9 mouse cellular contexts compared by ENCODE assay signal in the genomic region with DNA sequence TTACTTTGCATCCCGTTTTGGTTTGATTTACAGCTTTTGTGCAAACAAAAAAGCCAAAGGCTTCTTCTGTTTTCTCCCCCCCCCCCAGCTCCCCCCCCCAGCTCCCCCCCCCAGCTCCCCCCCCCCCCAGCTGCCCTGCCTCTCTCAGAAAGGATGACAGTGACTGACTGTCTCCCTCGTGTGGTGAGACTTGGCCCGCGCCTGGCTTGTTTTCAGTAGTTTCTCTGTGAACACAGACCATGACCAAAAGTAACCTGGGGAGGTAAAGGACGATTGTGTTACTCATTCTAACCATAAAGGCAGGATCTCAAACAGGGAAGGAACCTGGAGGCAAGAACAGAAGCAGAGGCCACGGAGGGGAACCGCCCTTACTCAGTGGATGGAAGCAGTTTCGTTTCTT. TPM values are rescaled to one million over a fixed set of nuclear protein-coding genes. Genes with fewer than 3 reads are reported as not detected.
A peak's percentile ranks its signal among the peaks of the same experiment; 100 is the strongest.
DNase-seq lines count a peak whose midpoint lies in the region; ATAC-seq and TF ChIP-seq lines count a peak whose summit lies in the region.
"Had no signal": no experiment of that assay in that cellular context is flagged by ENCODE, and none has a peak within 500 bp of the region (broad histone marks: within the 10 kb centered on the region; RNA-seq: fewer than 3 reads in every experiment).

No protein-coding gene starts in this region.

- ATAC-seq in intestine, postnatal 0 days: no peak
- no peak for ATAC-seq in intestine, embryonic 16.5 days
- no peak for ATAC-seq in hindbrain, embryonic 14.5 days (ENCODE audit: low FRiP score)

- 42% methylated on average over 8 of the region's 8 CpGs for WGBS in intestine, postnatal 0 days
- WGBS in intestine, embryonic 16.5 days: 48% methylated on average over 8 of the region's 8 CpGs
- 56% methylated on average over 8 of the region's 8 CpGs for WGBS in hindbrain, embryonic 14.5 days

- H3K4me1 ChIP-seq in intestine, postnatal 0 days (replicated peaks; ENCODE audit: control insufficient read depth, insufficient read depth, low read length): no peaks in the 10 kb centered on the region
- no peaks in the 10 kb centered on the region for H3K4me1 ChIP-seq in intestine, embryonic 16.5 days (ENCODE audit: control insufficient read depth, insufficient read depth, low read length)
- no peaks in the 10 kb centered on the region for H3K4me1 ChIP-seq in hindbrain, embryonic 14.5 days (replicated peaks; ENCODE audit: control insufficient read depth, insufficient read depth, low read length)
- H3K4me1 ChIP-seq: hindbrain, embryonic 15.5 days had no signal

- H3K4me2 ChIP-seq in intestine, postnatal 0 days (replicated peaks; ENCODE audit: low read depth): no peak overlapping the region
- no peak overlapping the region for H3K4me2 ChIP-seq in intestine, embryonic 16.5 days (ENCODE audit: low read depth, low read length)
- no peak overlapping the region for H3K4me2 ChIP-seq in hindbrain, embryonic 14.5 days (replicated peaks)
- H3K4me2 ChIP-seq: hindbrain, embryonic 15.5 days had no signal

- peaks cover 57% of the 10 kb centered on the region for H3K36me3 ChIP-seq in intestine, postnatal 0 days (ENCODE audit: control insufficient read depth, insufficient read depth)
- H3K36me3 ChIP-seq in intestine, embryonic 16.5 days (ENCODE audit: control insufficient read depth, insufficient read depth, low read length): peaks cover 7% of the 10 kb centered on the region; the same call in 1 of the 2 replicates
- peaks cover 53% of the 10 kb centered on the region for H3K36me3 ChIP-seq in hindbrain, embryonic 14.5 days (replicated peaks; ENCODE audit: control insufficient read depth, insufficient read depth)

- TF ChIP-seq CTCF in intestine, postnatal 0 days (IDR thresholded peaks at IDR 0.05; ENCODE audit: low read depth): peak; percentile 66

- no peak overlapping the region for H3K4me3 ChIP-seq in intestine, postnatal 0 days (ENCODE audit: low read depth, low read length)
- no peak overlapping the region for H3K4me3 ChIP-seq in intestine, embryonic 16.5 days (ENCODE audit: low read length)
- no peak overlapping the region for H3K4me3 ChIP-seq in hindbrain, embryonic 14.5 days (replicated peaks; ENCODE audit: low read length)
- H3K4me3 ChIP-seq: hindbrain, embryonic 15.5 days had no signal

- no peak overlapping the region for H3K9ac ChIP-seq in intestine, postnatal 0 days (ENCODE audit: low read depth, low read length)
- no peak overlapping the region for H3K9ac ChIP-seq in intestine, embryonic 16.5 days (ENCODE audit: low read depth, low read length)
- H3K9ac ChIP-seq in hindbrain, embryonic 14.5 days: no peak overlapping the region
- H3K9ac ChIP-seq: hindbrain, embryonic 15.5 days had no signal

- no peak overlapping the region for H3K27ac ChIP-seq in intestine, postnatal 0 days (ENCODE audit: low read depth, low read length)
- H3K27ac ChIP-seq in intestine, embryonic 16.5 days (ENCODE audit: low read length): no peak overlapping the region
- no peak overlapping the region for H3K27ac ChIP-seq in hindbrain, embryonic 14.5 days
- H3K27ac ChIP-seq: hindbrain, embryonic 15.5 days had no signal

- no peaks in the 10 kb centered on the region for H3K27me3 ChIP-seq in intestine, postnatal 0 days (replicated peaks; ENCODE audit: control insufficient read depth, insufficient read depth, low read length)
- H3K27me3 ChIP-seq in intestine, embryonic 16.5 days (replicated peaks; ENCODE audit: control insufficient read depth, insufficient read depth, low read length): no peaks in the 10 kb centered on the region
- no peaks in the 10 kb centered on the region for H3K27me3 ChIP-seq in hindbrain, embryonic 14.5 days (ENCODE audit: control insufficient read depth, insufficient read depth, low read length)
- H3K27me3 ChIP-seq: hindbrain, embryonic 15.5 days had no signal

- peak; percentile 50 for DNase-seq in urinary bladder, postnatal 25 days (ENCODE audit: low spot score)
- DNase-seq in urinary bladder, postnatal 10 days (ENCODE audit: low spot score): no peak
- peak; percentile 84 to 88 for DNase-seq in cerebellum, postnatal 14 days
- DNase-seq in kidney, postnatal 10 days: peak; percentile 82
- DNase-seq in urinary bladder, postnatal 36 days (ENCODE audit: low spot score in 2 of 2): peak; percentile 61 to 77
- DNase-seq in hindbrain, embryonic 14.5 days (ENCODE audit: low spot score): no peak

- no peaks in the 10 kb centered on the region for H3K9me3 ChIP-seq in intestine, postnatal 0 days (ENCODE audit: control insufficient read depth)
- H3K9me3 ChIP-seq in intestine, embryonic 16.5 days (ENCODE audit: control insufficient read depth, low read length): no peaks in the 10 kb centered on the region
- no peaks in the 10 kb centered on the region for H3K9me3 ChIP-seq in hindbrain, embryonic 14.5 days (ENCODE audit: control insufficient read depth, low read length)
- H3K9me3 ChIP-seq: hindbrain, embryonic 15.5 days had no signal

RNA-seq across cellular contexts. Expression of a gene that starts 52.0 kb away (rescaled TPM):
- 0.27 and 0.38 TPM in 2 replicates for polyA plus RNA-seq in intestine, postnatal 0 days (2015; fragmentation: Nextera tagmentation; extraction: Ambion mirVana)
- 0.37 TPM in 1 of 2 replicates, not detected in the other for polyA plus RNA-seq in intestine, embryonic 16.5 days (2015; fragmentation: Nextera tagmentation; extraction: Ambion mirVana)
- 0.42 and 0.64 TPM in 2 replicates for polyA plus RNA-seq in hindbrain, embryonic 14.5 days (2014; fragmentation: Nextera tagmentation; extraction: Ambion mirVana)

Comparison
In these comparisons a context has a peak if more than half of its experiments do, and no peak if none do; other contexts are left out.
1. DNase-seq: peak in urinary bladder, postnatal 25 days (single experiment), cerebellum, postnatal 14 days (2 of 2), kidney, postnatal 10 days (single experiment) and urinary bladder, postnatal 36 days (2 of 2); none in urinary bladder, postnatal 10 days (single experiment) and hindbrain, embryonic 14.5 days (single experiment).